Mouse (Mus musculus) left cerebral cortex, adult 9 months (tissue): ENCODE results near the gene Smdt1.

Experiments used
- DNase-seq, 2 experiments: peaks; one replicate each; pipeline ENCODE4 v3.0.0; 2022; ENCODE audit warnings: low spot score in 2 of 2

Smdt1 gene

DNA sequence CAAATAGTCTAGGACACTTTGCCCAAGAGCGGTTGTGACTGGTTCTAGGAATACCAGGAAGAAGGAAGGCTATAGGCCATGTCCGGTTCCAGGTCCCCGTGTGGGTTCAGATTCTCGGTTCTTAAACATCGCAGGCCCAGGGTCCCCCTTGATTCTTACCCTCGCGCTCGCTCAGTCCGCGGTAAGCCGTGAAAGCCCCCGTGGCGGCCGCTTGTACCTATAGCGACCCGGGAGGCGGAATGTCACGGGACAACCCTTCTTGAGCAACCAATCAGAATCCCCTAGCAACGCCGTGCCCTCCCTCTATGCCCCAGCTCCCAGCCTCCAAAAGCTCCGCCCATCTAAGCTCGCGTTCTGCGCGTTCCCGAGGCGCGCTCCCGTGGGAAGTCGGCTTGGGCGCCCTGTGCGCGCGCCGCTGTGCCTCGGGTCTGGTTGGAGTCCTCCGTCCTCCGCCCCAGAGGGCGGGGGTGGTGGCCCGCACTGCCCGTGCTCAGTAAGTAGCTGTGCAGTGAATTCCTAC is at the start of gene Smdt1, which contains the start of the genes Naga and Pheta2:
Smdt1 (plus strand) TSS at position 367 of the 520 bp plus-strand sequence.
Naga (minus strand) TSS at position 333 of the 520 bp plus-strand sequence.
Pheta2 (plus strand) TSS at position 350 of the 520 bp plus-strand sequence.
- DNase-seq, result peak; percentile 84 to 95

DNA sequence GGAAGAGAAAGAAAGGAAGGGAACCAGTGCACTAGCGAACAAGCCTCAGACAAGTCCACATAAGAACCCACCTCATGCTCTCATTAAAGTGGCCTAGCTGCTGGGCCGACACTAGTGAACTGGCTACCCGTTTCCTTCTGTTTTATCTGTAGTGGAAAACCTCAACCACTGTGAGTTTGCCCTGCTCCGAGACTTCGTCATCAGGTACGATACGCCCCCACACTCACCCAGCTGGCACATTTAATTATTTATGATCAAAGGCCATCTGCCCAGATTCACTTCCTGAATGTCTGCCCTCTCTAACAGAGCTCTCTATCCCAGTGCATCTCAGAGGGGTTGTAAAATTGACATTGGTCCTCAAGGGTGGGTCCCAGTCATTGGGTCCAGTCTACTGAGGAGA is 48.5 kb upstream of the Smdt1 start:
- DNase-seq, result no peak

DNA sequence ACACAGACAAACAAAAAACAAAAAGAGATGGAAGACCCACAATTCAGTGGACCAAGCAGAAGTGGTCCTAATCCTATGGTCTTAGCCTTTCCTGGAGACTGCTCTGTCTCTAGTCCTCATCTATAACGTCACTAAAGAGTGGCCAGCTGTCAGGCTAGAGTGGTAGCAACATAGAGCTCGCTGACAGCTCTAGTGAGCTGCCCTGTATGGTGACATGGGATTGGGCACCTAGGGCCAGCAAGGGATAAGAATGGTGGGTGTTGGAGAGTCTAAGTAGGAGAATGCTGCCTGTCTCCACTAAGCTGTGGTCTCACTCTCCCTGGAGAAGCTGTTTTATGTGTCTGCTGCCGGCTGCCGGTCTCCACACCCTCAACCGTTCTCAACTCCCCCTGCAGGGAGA is 45.9 kb upstream of the Smdt1 start:
- no peak for DNase-seq

DNA sequence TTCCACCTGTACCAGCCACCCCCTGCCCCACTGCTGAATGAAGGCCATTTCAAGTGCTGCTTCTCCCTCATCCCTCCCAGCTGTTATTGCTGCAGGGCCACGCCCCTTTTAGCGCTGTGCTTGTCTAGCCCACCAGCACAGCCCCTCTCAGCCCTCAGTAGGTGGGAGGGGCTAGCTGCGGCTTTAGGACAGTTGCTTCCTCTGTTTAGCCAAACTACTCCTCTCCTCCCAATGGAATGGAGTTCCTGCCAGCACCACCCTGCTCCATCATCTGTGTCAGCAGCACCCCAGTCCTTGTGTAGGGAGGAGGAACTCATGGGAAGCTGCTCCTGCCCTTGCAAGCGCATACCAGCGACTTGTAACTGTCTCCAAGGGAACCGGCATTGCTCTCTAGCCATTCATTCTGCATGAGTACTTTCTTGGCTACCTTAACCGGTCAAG is 45.5 kb upstream of the Smdt1 start:
- DNase-seq, result no peak

DNA sequence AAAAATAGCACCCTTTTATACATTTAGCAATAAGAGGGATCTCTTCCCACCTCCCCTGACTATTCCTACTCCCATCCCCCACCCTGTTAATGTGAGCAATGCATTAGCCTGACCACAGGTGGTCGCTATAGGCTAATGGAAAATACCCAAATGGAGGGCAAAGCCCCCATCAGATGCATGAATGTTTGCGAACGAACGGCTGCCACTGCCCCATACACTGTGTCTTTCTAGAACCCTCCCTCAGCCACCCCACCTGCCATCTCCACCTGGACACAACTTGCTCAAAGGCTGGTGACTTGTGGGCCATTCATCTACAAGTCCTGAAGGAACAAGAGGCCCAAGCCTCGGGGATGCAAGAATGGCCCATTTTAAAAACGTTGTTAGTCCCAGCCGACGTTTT is 44.7 kb upstream of the Smdt1 start:
- no peak for DNase-seq

DNA sequence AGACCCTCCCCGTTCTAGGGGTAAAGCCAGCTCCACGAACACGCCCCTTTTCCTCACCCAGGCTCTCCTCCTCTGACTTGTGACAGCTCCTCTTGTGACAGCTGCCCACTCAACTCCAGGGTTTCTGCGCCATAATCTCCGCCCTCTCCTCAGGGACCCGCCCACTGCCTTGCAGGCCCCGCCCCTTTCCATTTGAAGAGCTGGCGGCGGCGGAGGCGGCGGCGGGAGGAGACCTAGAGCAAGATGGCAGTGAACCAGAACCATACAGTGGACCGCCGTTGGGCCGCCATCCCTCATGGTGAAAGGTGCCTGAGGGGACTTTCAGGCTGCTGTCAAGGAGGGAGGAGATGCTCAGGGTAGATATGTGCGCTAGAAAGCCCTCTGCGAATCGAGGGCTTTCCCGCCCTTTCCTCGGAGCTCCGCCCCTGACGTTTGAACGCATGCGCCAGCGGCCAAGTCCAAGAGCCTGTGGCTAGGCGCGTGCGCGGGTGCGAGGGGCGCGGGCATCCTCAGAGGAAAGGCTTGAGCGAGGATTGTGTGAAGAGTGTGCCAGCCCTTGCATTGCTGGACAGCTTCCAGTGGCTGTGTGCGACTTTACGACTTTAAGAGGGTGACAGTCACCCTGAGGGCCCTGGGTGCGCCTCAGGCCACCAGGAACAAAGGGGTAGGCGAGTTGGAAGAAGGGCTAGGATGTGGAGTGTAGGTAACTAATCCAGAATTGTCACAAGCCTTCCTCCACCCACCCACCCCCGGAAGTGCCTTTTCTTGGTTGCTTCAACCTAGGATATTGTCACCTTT is 39.8 kb upstream of the Smdt1 start, which contains the start of gene Wbp2nl:
Wbp2nl (plus strand) TSS at position 191 of the 798 bp plus-strand sequence.
- no peak for DNase-seq

DNA sequence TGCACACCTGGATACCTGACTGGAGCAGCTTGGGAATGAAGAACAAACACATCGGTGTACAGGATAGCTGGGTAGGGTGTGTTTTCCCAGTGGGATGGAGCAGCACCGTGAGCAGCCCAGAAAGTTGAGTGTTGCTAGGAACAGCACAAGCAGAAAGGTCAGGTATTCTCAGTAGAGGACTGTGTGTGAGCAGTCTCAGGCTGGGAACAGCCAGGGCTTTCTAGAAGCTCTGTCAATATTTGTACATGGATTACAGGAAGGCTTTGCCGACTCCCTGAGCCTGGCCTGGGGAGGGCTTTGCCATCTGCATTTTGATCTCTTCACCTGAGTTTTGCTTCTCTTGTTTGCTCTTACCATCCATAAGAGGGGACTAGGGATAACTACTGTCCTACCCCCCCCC is 31.7 kb upstream of the Smdt1 start:
- DNase-seq, result no peak

DNA sequence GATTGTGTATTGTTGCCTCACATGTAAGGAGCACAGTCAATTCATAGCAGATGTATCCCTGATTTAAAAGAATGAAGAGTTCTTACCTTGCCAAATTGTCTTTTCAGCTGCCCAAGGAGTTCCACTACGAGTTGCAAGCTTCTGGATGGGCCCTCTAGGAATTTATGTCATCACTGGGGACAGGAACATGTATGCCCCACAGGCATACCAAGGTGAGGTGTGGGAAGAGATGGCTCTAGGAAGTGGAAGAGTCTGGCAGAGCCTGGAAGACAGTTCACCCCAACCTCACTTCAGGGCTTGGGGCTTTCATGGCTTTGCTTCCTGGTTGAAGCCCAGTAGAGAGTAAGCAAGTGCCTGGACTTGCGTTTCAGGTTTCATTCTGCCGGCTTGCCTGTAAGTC is 30.3 kb upstream of the Smdt1 start:
- DNase-seq, result no peak

DNA sequence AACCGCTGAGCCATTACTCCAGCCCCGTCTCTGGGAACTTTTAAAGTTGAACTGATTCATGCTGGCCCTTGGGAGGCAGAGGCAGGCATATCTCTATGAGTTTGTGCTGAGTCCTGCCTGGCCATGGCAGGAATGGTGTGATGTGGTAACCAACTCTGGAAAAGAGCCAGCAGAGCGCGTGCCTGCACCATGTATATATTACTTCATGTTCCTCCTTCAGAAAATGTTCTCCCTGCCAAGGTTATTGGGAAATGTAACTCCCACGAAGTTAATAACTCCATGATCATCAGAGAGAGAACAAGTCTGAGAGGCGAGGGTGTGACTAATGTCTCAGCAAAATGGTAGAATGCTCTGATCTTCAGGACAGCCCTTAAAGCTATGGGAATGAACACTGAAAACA is 20.9 kb upstream of the Smdt1 start:
- DNase-seq, result no peak

DNA sequence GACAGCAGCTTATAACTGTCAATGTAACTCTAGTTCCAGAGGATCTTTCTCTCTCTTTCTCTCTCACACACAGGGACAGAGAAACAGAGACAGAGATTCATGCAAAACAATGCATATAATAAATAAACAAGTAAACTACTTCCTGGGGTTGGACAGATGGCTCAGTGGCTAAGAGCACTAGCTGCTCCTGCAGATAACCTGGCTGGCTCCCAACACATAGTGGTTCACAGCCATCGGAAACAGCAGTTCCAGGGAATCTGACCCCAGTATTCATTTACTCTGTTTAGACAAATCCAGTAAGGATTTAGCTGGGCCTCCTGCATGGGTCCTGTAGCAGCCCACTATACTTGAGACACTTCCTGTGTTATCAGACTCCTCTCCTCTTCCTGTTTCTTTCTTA is 19.1 kb upstream of the Smdt1 start:
- no peak for DNase-seq

DNA sequence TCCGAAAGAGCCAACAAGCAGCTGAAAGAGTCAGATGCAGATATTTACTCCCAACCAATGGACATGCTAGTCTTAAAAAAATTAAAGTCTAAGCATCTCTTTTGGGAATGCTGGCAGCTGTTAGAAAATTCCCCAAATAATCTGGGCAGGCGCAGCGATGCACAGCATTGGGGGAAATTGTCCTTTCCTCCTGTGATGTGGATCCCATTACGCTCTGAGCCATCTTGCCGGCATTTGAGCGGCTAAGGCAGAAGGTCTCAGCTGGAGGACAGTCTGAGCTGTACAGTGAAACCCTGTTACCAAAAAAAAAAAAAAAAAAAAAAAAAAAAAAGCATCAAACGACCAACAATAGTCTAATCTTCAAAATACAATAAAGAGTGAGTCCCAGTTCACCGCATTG is 16.6 kb upstream of the Smdt1 start:
- no peak for DNase-seq

DNA sequence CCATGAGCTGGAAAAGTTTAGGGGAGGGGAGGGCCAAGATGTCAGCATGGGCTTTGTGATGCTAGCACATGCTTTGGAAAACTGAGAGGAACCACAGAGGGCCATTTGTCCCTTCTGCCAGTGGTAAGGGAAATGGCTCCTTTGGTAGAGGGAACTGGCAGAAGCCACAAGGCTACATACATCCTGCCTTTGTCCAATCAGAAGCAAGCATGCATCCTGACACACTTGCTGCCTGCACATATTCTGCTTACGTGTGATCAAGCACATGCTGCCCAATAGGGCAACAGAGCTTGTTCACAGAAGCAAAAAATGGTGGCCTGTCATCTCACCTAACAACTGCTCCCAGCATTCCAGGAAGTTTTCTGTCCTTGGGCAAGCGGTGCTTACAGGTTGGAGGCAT is 13.4 kb upstream of the Smdt1 start:
- no peak for DNase-seq

DNA sequence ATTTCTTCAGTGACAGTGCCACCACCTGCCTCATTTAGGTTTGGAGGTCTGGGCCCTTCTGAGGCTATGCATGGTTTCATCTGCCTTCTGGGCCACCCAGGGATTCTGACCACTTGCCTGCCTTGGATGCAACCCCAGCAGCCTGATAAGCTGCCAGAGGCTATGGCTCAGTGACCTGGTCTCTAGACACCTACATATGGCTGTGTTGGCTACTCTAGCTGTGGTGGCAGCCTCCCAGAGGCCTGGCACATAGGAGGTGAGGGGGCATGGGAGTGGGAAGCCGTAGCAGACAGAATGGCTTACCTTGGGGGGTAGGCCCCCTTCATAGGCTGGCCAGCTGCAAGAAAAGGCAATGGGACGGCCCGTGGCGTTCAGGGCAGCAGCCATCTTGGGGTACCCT is 3.6 kb upstream of the Smdt1 start:
- DNase-seq, result no peak

DNA sequence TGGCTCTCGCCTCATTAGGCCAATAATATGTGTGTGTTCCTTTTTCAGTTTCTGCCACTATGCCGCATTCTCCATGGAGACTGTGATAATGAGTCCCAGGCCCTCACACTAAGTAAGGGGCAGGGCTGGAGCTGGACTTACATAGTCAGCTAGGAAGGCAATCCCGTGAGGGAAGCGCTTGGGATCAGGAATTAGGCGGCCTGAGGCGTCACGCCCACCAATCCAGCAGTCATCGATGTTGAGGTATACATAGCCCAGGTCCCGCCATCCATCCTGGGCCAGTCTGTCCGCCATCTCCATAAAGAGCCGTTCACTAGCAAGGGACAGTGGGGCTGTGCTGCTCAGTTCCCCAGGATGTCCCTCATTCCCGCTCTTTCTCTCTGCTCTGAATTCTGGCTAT is 2.1 kb upstream of the Smdt1 start:
- DNase-seq, result no peak

DNA sequence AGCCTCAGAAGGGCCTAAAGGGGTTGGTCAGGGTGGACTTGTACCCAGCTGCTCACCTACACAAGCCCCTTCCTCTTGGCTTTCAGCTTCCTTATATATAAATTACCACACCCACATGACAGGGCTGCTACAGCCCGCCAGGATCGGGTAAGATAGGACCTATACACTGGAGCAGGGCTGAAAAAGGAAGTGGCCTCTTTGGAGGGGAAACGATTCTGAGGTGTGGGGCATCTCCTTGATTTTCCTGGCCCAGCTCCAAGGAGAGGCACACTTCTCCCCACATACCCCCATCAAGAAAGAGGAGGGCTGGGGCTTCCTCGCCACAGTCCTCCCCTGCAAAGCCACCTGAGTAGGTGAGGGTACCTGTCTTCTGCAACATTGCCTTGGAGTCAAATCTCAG is 884 bp upstream of the Smdt1 start:
- no peak for DNase-seq

DNA sequence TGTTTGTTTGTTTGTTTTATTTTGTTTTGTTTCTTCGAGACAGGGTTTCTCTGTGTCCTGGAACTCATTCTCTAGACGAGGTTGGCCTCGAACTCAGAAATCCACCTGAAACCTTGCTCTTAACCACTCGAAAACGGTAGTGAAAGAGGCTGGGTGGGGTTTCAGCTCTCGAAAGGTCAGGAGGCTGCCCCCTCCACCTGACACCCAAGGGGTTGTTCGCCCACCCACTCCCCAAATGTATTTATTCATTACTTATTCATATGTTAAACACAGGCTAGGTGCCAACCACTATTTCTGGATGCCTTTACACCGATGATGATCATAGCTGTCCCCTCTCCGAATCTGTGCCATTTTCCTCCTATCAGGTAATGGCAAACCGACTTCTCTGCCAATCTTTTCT is 391 bp downstream of the Smdt1 start:
- no peak for DNase-seq

DNA sequence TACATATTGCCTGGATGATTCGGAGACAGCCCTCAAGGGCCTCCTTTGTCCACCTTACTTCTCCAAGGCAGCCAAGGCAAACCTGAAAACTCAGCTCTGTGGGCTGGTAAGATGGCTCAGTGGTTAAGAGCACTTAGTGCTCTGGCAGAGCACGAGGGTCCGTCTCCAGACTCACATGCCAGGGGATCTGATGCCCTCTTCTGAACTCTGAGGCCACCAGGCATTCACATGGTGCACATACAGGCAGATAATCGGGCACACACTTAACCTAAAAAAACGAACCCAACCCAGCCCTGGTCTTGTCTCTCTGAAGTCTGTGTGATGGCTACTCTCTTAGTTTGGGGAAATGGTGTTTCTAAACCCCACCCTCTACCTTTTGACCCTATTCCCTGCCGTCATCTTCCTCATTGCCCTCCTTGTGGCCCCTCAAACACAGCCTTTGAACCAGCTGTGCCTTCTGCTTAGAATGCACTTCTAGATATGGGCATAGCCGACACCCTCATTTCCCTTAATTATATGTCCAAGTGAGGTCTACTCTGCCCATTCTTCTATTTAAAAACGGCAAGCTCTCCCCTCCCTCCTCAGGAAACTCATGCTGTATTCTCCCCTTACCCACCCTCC is 985 bp downstream of the Smdt1 start:
- DNase-seq, result no peak

DNA sequence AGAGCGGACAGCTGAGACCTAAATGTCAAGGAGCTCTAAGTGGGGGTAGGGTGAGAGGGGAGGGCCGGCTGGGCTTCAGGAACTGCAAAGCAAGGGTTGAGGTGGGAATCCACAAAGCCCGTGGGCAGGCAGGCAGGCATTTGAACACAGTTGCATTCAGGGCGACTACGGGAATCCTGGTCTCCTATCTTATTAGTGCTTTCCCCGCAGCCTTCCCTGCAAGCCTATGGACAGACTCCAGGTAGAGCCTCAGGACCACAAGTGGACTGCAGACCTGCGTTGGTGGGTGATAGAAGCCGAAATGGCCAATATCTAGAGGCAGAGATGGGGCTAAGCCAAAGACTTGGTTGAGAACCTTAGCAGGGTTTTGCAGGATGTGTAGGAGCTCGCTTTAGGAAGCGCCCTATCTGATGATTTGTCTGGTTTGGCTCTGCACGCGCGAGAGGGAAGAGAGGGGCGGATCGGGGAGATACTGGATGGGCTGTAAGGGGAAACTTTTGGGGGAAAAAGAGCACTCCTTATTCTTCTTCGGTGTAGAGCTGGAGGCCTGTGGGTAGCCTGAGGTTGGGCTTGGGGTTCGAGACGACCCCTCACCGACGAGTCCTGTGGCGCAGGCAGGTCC is 1.8 kb downstream of the Smdt1 start:
- no peak for DNase-seq

DNA sequence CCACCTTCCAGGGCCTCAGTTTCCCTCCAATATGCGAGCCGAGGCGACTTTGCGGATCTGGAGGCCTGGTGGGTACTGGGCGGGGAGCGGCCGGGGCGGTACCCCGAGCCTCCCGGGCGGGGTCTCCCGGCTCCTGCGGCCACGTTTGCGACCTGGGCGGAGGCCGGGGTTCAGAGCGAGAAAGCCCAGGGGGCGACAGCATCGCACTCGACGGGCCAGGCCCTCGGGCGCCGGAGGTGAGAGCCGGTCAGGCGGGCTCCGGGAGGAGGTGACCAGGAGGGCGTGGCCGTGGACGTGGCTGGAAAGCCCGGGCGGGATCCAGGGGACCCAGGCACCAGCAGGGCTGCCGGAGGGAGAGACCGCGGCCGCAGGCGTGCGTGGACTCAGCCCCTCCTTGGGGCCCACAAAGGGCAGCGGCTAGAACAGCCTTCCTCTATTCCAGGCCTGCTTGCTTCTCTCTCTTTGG is 2.3 kb downstream of the Smdt1 start:
- DNase-seq, result no peak

DNA sequence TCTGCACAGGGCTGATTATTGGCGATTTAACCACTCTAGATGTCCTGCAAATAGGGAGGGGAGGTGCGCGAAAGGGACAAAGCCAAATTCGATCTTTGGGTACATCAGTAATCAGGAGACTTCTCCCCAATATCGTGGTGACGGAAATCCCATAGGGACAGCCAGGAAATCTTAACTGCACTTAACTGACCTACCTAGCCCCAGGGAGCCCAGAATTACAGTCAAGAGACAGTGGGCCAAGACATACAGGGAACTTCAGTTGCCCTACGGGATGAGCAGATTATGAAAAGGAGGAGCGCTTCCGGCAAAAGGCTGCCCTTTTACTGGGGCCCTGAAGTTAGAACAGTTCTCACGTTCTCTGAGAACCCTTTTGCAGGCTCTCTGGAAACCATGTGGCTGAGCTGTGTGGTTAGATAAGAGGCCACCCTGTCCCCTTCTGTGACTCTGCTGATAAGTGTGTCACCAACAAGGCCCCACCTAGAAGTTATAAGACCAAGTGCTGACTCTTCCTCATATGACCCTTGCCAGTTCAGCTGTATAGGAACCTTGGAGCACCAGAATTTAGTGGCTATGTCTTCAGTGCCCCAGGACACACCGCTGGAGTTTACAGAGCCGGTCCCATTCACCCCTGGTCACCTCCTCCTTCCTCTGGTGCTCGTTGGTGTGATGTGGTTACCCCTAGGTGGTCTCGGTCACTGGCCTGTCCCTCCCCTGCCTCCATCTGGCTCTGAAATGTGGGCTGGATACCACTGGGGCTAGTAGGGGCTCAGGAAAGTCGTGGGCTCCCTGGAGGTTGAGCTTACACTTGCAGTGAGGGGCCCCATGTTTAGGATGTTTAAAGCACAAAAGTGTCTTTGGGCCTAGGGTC is 3.1 kb downstream of the Smdt1 start:
- DNase-seq, result no peak

DNA sequence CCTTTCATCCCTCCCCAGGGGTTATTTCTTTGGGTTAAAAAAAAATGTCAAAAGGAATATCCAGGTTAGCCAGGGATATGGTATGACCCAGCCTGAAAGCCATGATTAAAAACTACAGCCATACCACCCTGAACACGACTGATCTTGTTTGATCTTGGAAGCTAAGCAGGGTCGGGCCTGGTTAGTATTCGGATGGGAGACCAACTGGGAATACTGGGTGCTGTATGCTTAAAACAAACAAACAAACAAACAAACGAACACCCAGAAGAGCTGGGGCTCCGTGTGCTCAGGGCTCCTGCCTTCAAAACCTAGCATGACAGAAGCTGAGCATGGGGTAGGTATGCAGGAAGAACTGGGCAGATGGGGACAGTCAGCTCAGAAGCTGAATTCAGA is 3.8 kb downstream of the Smdt1 start:
- no peak for DNase-seq
